Mouse (Mus musculus): ENCODE results near the gene Zmiz1.

DNA sequence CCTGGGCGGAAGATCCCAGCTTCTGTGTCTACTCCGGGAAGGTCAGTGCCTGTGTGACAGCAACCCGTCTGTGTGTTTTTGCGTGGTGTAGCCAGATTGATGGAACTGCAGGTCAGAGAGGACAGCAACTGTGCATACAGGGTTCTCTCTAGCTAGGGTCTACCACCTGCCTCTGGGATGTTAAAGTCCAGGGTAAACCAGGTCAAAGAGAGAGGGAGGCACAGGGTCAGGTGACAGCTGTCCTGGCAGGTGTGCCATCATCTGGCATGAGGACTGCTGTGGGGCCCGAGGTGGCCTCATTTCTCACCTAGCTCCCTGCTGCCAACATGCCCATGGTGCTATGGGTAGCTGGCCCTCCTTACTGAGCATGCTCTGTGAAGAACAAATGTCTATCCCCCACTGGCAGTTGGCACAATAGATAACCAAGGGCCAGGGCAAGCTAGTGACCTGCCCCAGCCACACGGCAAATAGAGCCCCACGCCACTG, 28.5 kb downstream of the Zmiz1 start:
- TF ChIP-seq CTCF (IDR thresholded peaks at IDR 0.05; ENCODE audit: low read depth, low read length) (no peak), POLR2A (IDR thresholded peaks at IDR 0.05; ENCODE audit: borderline replicate concordance, low read depth, low read length) (no peak)

Measured in bone marrow macrophage, adult 2 months (primary cell).